Mouse (Mus musculus) T-helper 17 cell (primary cell): ENCODE data around the gene Patz1.

ENCODE experiments used
- in situ Hi-C, 2 experiments: fragments of 300-600 bp; cut with MboI, MseI; formaldehyde crosslinking; loops; 1 replicate in 1 of 2; 2 replicates in 1 of 2; pipeline ENCODE4 v1.15.1; 2025; ENCODE audit warnings: high pct_unique_total_duplicates in 2 of 2

Patz1 gene

DNA sequence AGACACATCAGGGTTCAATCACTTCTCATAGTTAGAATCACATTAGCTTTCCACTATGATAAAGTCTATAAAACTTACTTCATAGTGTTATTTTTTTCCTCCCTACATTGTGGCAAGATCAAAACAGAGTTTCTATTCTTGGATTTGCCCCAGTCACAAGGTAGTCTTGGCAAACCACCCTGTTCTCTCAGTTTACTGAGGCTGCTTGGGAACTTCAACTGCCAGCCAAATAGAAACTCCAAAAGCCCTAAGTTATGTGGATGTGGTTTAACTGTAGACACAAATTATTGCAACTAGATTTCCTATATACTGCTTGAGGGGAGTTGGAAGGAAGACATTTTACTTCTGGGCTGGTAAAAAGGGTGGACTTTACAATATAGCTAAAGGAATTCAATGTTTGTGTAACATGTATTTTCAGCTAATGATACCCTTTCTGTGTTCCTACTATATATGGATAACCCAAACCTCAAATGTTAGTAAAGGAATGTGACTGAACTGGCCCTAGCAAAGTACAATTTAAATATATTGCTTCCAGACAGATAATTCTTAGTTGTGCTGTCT is 41.3 kb downstream of the Patz1 start, which contains the start of gene Pik3ip1:
Pik3ip1 (plus strand) TSS at position 511 of the 561 bp plus-strand sequence.
- in situ Hi-C loops: loop anchor here in 1 of 2 experiments (5.0 kb wide), 2 partner anchors 38 to 72 kb away; no protein-coding TSS in a partner anchor

GRCm38 (mm10) chr11:3330566-3330965 is 41.9 kb downstream of the Patz1 start:
- in situ Hi-C loops: loop anchor here in 1 of 2 experiments (5.0 kb wide), 1 partner anchor 72 kb away; no protein-coding TSS in a partner anchor

DNA sequence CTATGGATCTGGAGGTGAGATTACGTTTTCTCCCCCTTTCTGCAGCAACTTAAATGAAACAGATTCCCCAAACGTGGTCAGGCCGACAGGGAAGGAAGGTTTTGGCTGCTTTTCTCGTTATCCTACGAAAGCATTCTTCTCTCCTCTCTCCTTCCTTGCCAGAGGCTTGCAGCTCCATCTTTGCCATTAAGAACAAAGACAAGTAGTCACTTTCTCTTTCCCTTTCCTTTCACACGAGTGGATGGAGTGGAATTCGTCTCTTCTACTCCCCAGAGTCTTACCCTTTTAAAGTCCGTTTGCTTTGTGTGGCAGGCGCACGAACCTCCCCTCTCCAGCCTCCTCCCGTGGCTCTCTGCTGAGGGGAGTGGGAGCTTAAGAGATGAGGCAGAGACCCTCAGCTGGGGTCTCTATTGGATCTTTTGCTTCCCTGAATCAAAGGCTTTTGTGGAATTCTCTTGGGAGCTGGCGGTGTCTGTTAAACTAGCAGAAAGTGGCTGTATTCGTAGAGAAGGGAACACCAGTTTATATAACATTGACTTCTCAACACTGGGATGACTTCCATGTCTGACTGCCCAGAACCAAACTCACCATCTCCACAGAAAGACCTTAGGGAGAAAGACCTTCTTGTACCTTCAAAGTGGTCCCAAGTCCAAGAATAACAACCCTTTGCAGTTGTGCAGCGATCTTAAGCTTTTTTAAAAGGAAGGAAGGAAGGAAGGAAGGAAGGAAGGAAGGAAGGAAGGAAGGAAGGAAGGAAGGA is 42.5 kb downstream of the Patz1 start:
- in situ Hi-C loops: loop anchor here in 1 of 2 experiments (5.0 kb wide), 1 partner anchor 71 kb away; no protein-coding TSS in a partner anchor

GRCm38 (mm10) chr11:3331756-3332642 is 43.3 kb downstream of the Patz1 start:
- in situ Hi-C loops: loop anchor here in 1 of 2 experiments (5.0 kb wide), 1 partner anchor 70 kb away; no protein-coding TSS in a partner anchor

GRCm38 (mm10) chr11:3333111-3333695 is 44.5 kb downstream of the Patz1 start:
- in situ Hi-C loops: loop anchor here in 1 of 2 experiments (5.0 kb wide), 1 partner anchor 69 kb away; no protein-coding TSS in a partner anchor

DNA sequence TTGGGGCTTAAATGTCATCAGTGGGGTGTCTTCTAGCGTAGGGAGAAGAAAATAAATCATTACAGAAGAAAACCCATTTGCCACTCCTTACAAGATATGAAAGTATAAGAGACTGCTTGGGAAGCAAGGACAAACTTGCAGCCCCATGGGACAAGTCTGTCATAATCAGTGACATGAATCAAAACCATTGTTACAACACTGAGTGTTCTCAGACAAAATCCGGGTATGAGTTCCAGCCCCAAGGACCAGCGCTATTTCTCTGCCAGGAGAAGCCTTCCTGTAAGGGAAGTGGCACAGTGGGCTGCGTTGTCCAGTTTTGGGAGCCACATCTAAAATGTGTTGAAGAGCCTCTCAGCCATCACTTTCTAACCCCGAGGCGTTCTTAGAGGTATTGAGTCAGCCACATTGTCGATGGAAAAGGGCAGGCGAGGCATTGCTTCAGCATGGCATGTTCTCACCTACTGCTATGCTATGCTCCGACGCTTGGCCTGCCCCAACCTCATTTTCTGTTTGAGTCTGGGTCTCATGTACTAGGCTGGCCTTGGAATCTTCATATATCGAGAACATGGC is 45.6 kb downstream of the Patz1 start:
- in situ Hi-C loops: loop anchor here in 1 of 2 experiments (5.0 kb wide), 1 partner anchor 68 kb away; no protein-coding TSS in a partner anchor

GRCm38 (mm10) chr11:3334711-3335316 is 46.1 kb downstream of the Patz1 start:
- in situ Hi-C loops: loop anchor here in 1 of 2 experiments (5.0 kb wide), 1 partner anchor 67 kb away; no protein-coding TSS in a partner anchor

- in situ Hi-C loops: no loop called here
Measured at GRCm38 (mm10) chr11:3335651-3336216, 47.1 kb downstream of the Patz1 start.

DNA sequence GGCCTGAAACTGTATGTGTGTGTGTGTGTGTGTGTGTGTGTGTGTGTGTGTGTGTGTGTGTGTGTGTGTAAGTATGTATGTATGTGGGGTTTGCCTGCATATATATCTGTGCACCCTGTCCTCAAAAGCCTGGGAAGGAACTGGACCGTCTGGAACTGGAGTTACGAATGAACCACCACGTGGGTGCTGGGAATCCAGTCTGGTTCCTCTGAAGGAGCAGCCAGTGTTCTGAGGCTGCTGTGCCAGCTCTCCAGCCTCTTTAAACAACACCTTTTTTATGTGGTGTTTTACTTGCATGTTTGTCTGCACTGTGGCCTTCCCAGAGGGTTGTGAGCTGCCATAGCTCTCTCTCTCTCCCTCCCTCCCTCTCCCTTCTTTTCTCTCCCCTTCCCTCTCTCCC is 47.9 kb downstream of the Patz1 start:
- in situ Hi-C loops: no loop called here

GRCm38 (mm10) chr11:3337173-3337955 is 48.7 kb downstream of the Patz1 start:
- in situ Hi-C loops: no loop called here

- in situ Hi-C loops: no loop called here
Measured at GRCm38 (mm10) chr11:3337961-3338360, 49.3 kb downstream of the Patz1 start.

GRCm38 (mm10) chr11:3341476-3341875 is 52.8 kb downstream of the Patz1 start:
- in situ Hi-C loops: no loop called here

DNA sequence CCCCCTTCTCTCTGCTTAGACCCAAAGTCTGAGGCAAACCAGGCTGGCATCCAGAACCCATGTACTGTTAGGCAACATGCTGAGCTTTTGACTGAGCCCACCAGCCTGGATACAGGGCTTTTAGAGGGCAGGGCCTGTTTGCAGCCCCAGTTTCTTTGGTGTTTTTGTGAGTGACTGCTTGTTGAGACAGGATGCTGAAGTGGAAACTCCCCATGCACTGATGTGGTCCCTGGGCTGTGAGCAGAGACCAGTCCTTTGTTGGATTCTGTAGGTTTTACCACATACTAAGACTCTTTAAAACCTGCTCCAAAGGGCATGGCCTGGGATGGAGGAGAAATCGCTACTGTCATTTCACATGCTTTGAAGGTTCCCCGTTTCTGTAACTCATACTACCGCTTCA is 56.2 kb downstream of the Patz1 start:
- in situ Hi-C loops: no loop called here

DNA sequence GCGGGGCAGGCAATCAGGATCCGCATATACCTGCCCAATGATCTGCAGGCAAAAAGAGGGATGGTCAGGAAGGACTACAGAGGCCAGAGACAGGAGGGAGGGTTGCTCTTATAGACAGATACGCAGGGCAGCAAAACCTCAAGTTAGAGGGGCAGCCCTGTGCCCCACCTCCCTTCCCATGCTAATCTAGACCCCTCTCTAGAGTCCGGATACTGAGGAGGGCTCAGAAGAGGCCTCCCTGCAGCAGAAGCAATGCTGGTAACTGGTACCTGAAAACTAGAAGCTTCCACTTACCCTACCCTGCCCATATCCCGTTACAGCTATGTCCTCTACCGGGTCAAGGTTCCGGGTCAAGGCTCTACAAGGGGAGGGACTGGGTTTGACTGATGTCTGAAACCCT is 57.7 kb downstream of the Patz1 start:
- in situ Hi-C loops: no loop called here

DNA sequence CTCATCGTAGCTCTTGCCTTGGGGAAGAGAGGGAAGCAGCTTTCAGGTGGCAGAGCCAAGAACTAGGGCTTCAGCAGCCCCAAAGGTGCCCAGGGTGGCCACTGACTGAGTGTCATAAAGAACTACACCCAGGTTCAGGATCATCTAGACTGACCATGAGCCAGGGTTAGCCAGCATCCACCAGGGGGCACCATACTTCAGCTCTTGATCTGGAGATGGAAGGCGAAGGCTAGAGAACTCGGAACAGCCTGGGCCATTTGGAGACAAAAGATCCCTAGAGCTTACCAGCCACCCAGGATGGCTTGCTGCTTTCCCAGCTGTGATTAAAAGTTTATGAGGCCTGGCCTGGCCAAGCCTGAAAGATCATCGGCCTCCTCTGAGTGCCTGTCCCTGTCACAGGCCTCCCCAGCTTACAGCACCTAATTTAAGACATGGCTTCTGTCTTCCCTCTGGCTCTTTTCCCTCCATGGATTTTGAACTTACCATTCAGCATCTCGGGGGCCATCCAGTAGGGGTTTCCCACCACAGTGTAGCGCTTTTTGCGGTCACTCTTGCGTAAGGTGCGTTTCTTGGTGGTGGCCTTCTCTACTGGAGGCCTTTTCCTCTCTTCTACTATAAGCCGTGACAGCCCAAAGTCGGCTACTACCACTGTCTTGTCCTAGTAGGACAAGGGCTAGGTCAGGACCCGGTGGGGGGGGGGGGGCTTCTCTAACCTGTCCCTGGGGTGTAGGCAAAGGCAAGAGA is 58.6 kb downstream of the Patz1 start:
- in situ Hi-C loops: no loop called here

GRCm38 (mm10) chr11:3347835-3348195 is 59.1 kb downstream of the Patz1 start:
- in situ Hi-C loops: no loop called here

- in situ Hi-C loops: no loop called here
Measured at GRCm38 (mm10) chr11:3348576-3349342, 60.1 kb downstream of the Patz1 start.

DNA sequence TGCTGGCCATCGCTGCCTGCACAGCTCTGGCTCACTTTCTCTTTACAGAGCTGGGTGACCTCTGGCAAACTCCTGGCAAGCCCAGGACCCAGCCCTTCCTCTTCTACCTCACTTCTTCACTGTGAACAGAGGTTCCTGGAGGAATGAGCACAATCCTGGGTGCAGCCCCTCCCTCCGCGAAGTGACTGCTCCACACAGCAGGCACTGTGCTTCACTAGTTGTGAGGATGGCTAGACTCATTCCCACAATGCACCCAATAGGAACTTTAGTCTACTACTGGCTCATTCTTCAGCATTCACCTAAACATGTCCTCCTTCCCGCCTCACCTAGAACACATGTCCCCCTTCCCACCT is 60.6 kb downstream of the Patz1 start:
- in situ Hi-C loops: no loop called here
